Mouse (Mus musculus): ENCODE measurements around the gene St6galnac3. TPM values are rescaled to one million over a fixed set of nuclear protein-coding genes. Genes with fewer than 3 reads are reported as not detected.

Gene St6galnac3
- polyA plus RNA-seq, 1 experiment from 2014 or later, result 22.7 TPM

GRCm38 (mm10) chr3:153594531-153594930 is 130.4 kb downstream of the St6galnac3 start:
- no peak overlapping the region for H3K27ac ChIP-seq
- H3K4me2 ChIP-seq, result no peak overlapping the region
- no peaks in the 10 kb centered on the region for H3K36me3 ChIP-seq (replicated peaks)
- no peak overlapping the region for H3K4me3 ChIP-seq
- H3K4me1 ChIP-seq, result 0 out of 2 replicates have a peak, but pooled peaks cover 2% of the 10 kb centered on the region
- WGBS, result 64% methylated on average over 9 of the region's 9 CpGs
- no peaks in the 10 kb centered on the region for H3K27me3 ChIP-seq (replicated peaks)
- no peaks in the 10 kb centered on the region for H3K9me3 ChIP-seq
- ATAC-seq (replicated peaks), result no peak
- no peak overlapping the region for H3K9ac ChIP-seq

- Histone ChIP-seq H3K4me3 (no peak overlapping the region), H3K27me3 (replicated peaks) (no peaks in the 10 kb centered on the region), H3K36me3 (replicated peaks) (no peaks in the 10 kb centered on the region), H3K4me1 (0 out of 2 replicates have a peak, but pooled peaks cover 2% of the 10 kb centered on the region), H3K4me2 (no peak overlapping the region), H3K9ac (no peak overlapping the region), H3K27ac (no peak overlapping the region), H3K9me3 (no peaks in the 10 kb centered on the region)
- WGBS, result 68% methylated on average over 4 of the region's 4 CpGs
- 0 out of 2 replicates have a peak, but pooled peaks have one; percentile 25 for ATAC-seq (replicated peaks)
These were observed 131.0 kb downstream of the St6galnac3 start for GRCm38 (mm10) chr3:153593978-153594377.

- no peak overlapping the region for H3K9ac ChIP-seq
- no peak for ATAC-seq (replicated peaks)
- no peaks in the 10 kb centered on the region for H3K9me3 ChIP-seq
- no peak overlapping the region for H3K4me2 ChIP-seq
- H3K27ac ChIP-seq, result no peak overlapping the region
- no peaks in the 10 kb centered on the region for H3K27me3 ChIP-seq (replicated peaks)
- WGBS, result 72% methylated on average over 3 of the region's 3 CpGs
- H3K4me3 ChIP-seq, result no peak overlapping the region
- 0 out of 2 replicates have a peak, but pooled peaks cover 2% of the 10 kb centered on the region for H3K4me1 ChIP-seq
- no peaks in the 10 kb centered on the region for H3K36me3 ChIP-seq (replicated peaks)
These were observed 131.9 kb downstream of the St6galnac3 start for GRCm38 (mm10) chr3:153593103-153593502.

- no peak overlapping the region for H3K27ac ChIP-seq
- 0 out of 2 replicates have a peak, but pooled peaks cover 2% of the 10 kb centered on the region for H3K4me1 ChIP-seq
- H3K9me3 ChIP-seq, result no peaks in the 10 kb centered on the region
- no peaks in the 10 kb centered on the region for H3K27me3 ChIP-seq (replicated peaks)
- ATAC-seq (replicated peaks), result no peak
- WGBS, result 77% methylated on average over 1 of the region's 1 CpGs
- no peak overlapping the region for H3K4me2 ChIP-seq
- H3K9ac ChIP-seq, result no peak overlapping the region
- no peaks in the 10 kb centered on the region for H3K36me3 ChIP-seq (replicated peaks)
- no peak overlapping the region for H3K4me3 ChIP-seq
These were observed 137.4 kb downstream of the St6galnac3 start for GRCm38 (mm10) chr3:153587594-153587993.

- Histone ChIP-seq H3K27ac (no peak overlapping the region), H3K27me3 (replicated peaks) (no peaks in the 10 kb centered on the region), H3K4me1 (peaks cover 13% of the 10 kb centered on the region), H3K9me3 (no peaks in the 10 kb centered on the region), H3K4me2 (no peak overlapping the region), H3K4me3 (no peak overlapping the region), H3K9ac (no peak overlapping the region), H3K36me3 (replicated peaks) (no peaks in the 10 kb centered on the region)
- 41% methylated on average over 3 of the region's 3 CpGs for WGBS
- ATAC-seq (replicated peaks), result no peak
These were observed 140.1 kb downstream of the St6galnac3 start for GRCm38 (mm10) chr3:153584836-153585235.

- Histone ChIP-seq H3K4me2 (no peak overlapping the region), H3K4me3 (no peak overlapping the region), H3K9me3 (no peaks in the 10 kb centered on the region), H3K27ac (no peak overlapping the region), H3K4me1 (peaks cover 13% of the 10 kb centered on the region), H3K27me3 (replicated peaks) (no peaks in the 10 kb centered on the region), H3K36me3 (replicated peaks) (no peaks in the 10 kb centered on the region), H3K9ac (no peak overlapping the region)
- ATAC-seq (replicated peaks), result no peak
- WGBS, result 57% methylated on average over 4 of the region's 4 CpGs
These were observed 142.9 kb downstream of the St6galnac3 start for GRCm38 (mm10) chr3:153582065-153582464.

- Histone ChIP-seq H3K4me3 (no peak overlapping the region), H3K4me1 (peaks cover 13% of the 10 kb centered on the region), H3K9ac (no peak overlapping the region), H3K36me3 (replicated peaks) (no peaks in the 10 kb centered on the region), H3K4me2 (no peak overlapping the region), H3K27ac (no peak overlapping the region), H3K9me3 (no peaks in the 10 kb centered on the region), H3K27me3 (replicated peaks) (no peaks in the 10 kb centered on the region)
- no peak for ATAC-seq (replicated peaks)
- WGBS, result 30% methylated on average over 2 of the region's 2 CpGs
These were observed 144.3 kb downstream of the St6galnac3 start for GRCm38 (mm10) chr3:153580625-153581024.

- no peak overlapping the region for H3K9ac ChIP-seq
- no peaks in the 10 kb centered on the region for H3K27me3 ChIP-seq (replicated peaks)
- H3K4me1 ChIP-seq, result peaks cover 13% of the 10 kb centered on the region
- no peak overlapping the region for H3K4me3 ChIP-seq
- H3K4me2 ChIP-seq, result no peak overlapping the region
- no peak for ATAC-seq (replicated peaks)
- WGBS, result 74% methylated on average over 3 of the region's 3 CpGs
- H3K36me3 ChIP-seq (replicated peaks), result no peaks in the 10 kb centered on the region
- H3K9me3 ChIP-seq, result no peaks in the 10 kb centered on the region
- H3K27ac ChIP-seq, result no peak overlapping the region
These were observed 144.8 kb downstream of the St6galnac3 start for GRCm38 (mm10) chr3:153580136-153580535.

GRCm38 (mm10) chr3:153577286-153577685 is 147.7 kb downstream of the St6galnac3 start:
- H3K27ac ChIP-seq, result no peak overlapping the region
- H3K4me3 ChIP-seq, result no peak overlapping the region
- H3K4me2 ChIP-seq, result no peak overlapping the region
- no peaks in the 10 kb centered on the region for H3K36me3 ChIP-seq (replicated peaks)
- no peak for ATAC-seq (replicated peaks)
- H3K9me3 ChIP-seq, result no peaks in the 10 kb centered on the region
- no peaks in the 10 kb centered on the region for H3K27me3 ChIP-seq (replicated peaks)
- peaks cover 13% of the 10 kb centered on the region for H3K4me1 ChIP-seq
- 45% methylated on average over 2 of the region's 2 CpGs for WGBS
- no peak overlapping the region for H3K9ac ChIP-seq

- Histone ChIP-seq H3K4me3 (no peak overlapping the region), H3K9ac (no peak overlapping the region), H3K27ac (no peak overlapping the region), H3K36me3 (replicated peaks) (no peaks in the 10 kb centered on the region), H3K4me2 (no peak overlapping the region), H3K9me3 (no peaks in the 10 kb centered on the region), H3K4me1 (peaks cover 5% of the 10 kb centered on the region; the same call in 1 of the 2 replicates), H3K27me3 (replicated peaks) (no peaks in the 10 kb centered on the region)
- WGBS, result 81% methylated on average over 11 of the region's 11 CpGs
- ATAC-seq (replicated peaks), result no peak
These were observed 153.8 kb downstream of the St6galnac3 start for GRCm38 (mm10) chr3:153571152-153571551.

GRCm38 (mm10) chr3:153568815-153569214 is 156.2 kb downstream of the St6galnac3 start:
- no peak overlapping the region for H3K9ac ChIP-seq
- no peaks in the 10 kb centered on the region for H3K9me3 ChIP-seq
- H3K4me1 ChIP-seq, result peaks cover 5% of the 10 kb centered on the region; the same call in 1 of the 2 replicates
- H3K27ac ChIP-seq, result no peak overlapping the region
- no peaks in the 10 kb centered on the region for H3K36me3 ChIP-seq (replicated peaks)
- H3K4me2 ChIP-seq, result no peak overlapping the region
- 86% methylated on average over 3 of the region's 3 CpGs for WGBS
- no peak overlapping the region for H3K4me3 ChIP-seq
- H3K27me3 ChIP-seq (replicated peaks), result no peaks in the 10 kb centered on the region
- no peak for ATAC-seq (replicated peaks)

- Histone ChIP-seq H3K4me3 (no peak overlapping the region), H3K9me3 (no peaks in the 10 kb centered on the region), H3K4me1 (peaks cover 5% of the 10 kb centered on the region; the same call in 1 of the 2 replicates), H3K4me2 (no peak overlapping the region), H3K36me3 (replicated peaks) (no peaks in the 10 kb centered on the region), H3K27ac (no peak overlapping the region), H3K9ac (no peak overlapping the region), H3K27me3 (replicated peaks) (no peaks in the 10 kb centered on the region)
- WGBS, result 67% methylated on average over 3 of the region's 3 CpGs
- ATAC-seq (replicated peaks), result no peak; the same call in 1 of the 2 replicates
These were observed 157.1 kb downstream of the St6galnac3 start for GRCm38 (mm10) chr3:153567913-153568312.

- peak; percentile 37 for ATAC-seq (replicated peaks)
These were observed 157.5 kb downstream of the St6galnac3 start for GRCm38 (mm10) chr3:153567512-153567911.

More at GRCm38 (mm10) chr3:153567512-153567911, 157.5 kb downstream of the St6galnac3 start:
- no peak overlapping the region for H3K9ac ChIP-seq
- H3K36me3 ChIP-seq (replicated peaks), result no peaks in the 10 kb centered on the region
- H3K4me1 ChIP-seq, result peaks cover 5% of the 10 kb centered on the region; the same call in 1 of the 2 replicates
- H3K4me3 ChIP-seq, result no peak overlapping the region
- H3K27ac ChIP-seq, result no peak overlapping the region
- no peaks in the 10 kb centered on the region for H3K27me3 ChIP-seq (replicated peaks)
- H3K4me2 ChIP-seq, result no peak overlapping the region
- WGBS, result 68% methylated on average over 4 of the region's 4 CpGs
- no peaks in the 10 kb centered on the region for H3K9me3 ChIP-seq

All from midbrain, embryonic 15.5 days (tissue).